Mouse (Mus musculus) ES-Bruce4 (cell line): ENCODE measurements around the gene Usp54. TPM values are rescaled to one million over a fixed set of nuclear protein-coding genes. Genes with fewer than 3 reads are reported as not detected.

ENCODE experiments used
- H3K27ac ChIP-seq: 2 replicates; pipeline ENCODE4 v1.5.1; 2012; ENCODE audit warnings: low read length, inconsistent platforms; ENCODE audit not compliant: insufficient read depth
- H3K27me3 ChIP-seq: 2 replicates; pipeline ENCODE4 v1.6.1; 2012; ENCODE audit warnings: mild to moderate bottlenecking, low read length, inconsistent platforms; ENCODE audit not compliant: control insufficient read depth, poor library complexity, insufficient read depth, severe bottlenecking
- H3K36me3 ChIP-seq: 2 replicates; pipeline ENCODE4 v1.6.1; 2012; ENCODE audit warnings: inconsistent platforms, mild to moderate bottlenecking, low read length, moderate library complexity; ENCODE audit not compliant: control insufficient read depth, poor library complexity, insufficient read depth, severe bottlenecking
- H3K4me1 ChIP-seq: one replicate; pipeline ENCODE4 v1.8.1; 2011; ENCODE audit warnings: low read length; ENCODE audit not compliant: control insufficient read depth, insufficient read depth
- H3K4me3 ChIP-seq: 2 replicates; pipeline ENCODE4 v1.5.1; 2011; ENCODE audit warnings: low read depth, mild to moderate bottlenecking, low read length
- H3K9ac ChIP-seq: 2 replicates; pipeline ENCODE4 v1.6.1; 2012; ENCODE audit warnings: low read depth, mild to moderate bottlenecking, inconsistent platforms; ENCODE audit not compliant: poor library complexity, severe bottlenecking
- H3K9me3 ChIP-seq: replicated peaks from 2 replicates; pipeline ENCODE4 v1.6.1; 2012; ENCODE audit warnings: mild to moderate bottlenecking, low read length, inconsistent platforms; ENCODE audit not compliant: control insufficient read depth, poor library complexity, insufficient read depth, severe bottlenecking
- CTCF ChIP-seq: IDR thresholded peaks from one replicate; pipeline ENCODE4 v1.8.1; 2011; ENCODE audit warnings: low read depth, low read length
- EP300 ChIP-seq: IDR thresholded peaks from 2 replicates; pipeline ENCODE4 v1.6.1; 2011; ENCODE audit warnings: low read depth, low read length; ENCODE audit not compliant: insufficient read depth
- POLR2A ChIP-seq: IDR thresholded peaks from one replicate; pipeline ENCODE4 v1.8.1; 2011; ENCODE audit warnings: low read length; ENCODE audit not compliant: insufficient read depth
- polyA plus RNA-seq: library from polyadenylated mRNA; stranded (reverse); fragments of >200 nt; gene quantifications from 2 replicates; pipeline ENCODE4 v1.2.4, GENCODE M21; 2011; ENCODE audit warnings: low read depth; ENCODE audit not compliant: missing spikeins, insufficient read depth, insufficient read length

Gene Usp54
- polyA plus RNA-seq, 1 experiment: 22.3 TPM

GRCm38 (mm10) chr14:20529643-20530042, 111.2 kb downstream of the Usp54 start:
- Histone ChIP-seq H3K36me3 (no peaks in the 10 kb centered on the region), H3K27me3 (no peaks in the 10 kb centered on the region), H3K9me3 (no peaks in the 10 kb centered on the region), H3K27ac (no peak overlapping the region), H3K4me3 (no peak overlapping the region), H3K4me1 (no peaks in the 10 kb centered on the region), H3K9ac (no peak overlapping the region)
- TF ChIP-seq CTCF (no peak), EP300 (no peak), POLR2A (no peak)

GRCm38 (mm10) chr14:20520179-20520578, 120.7 kb downstream of the Usp54 start:
- Histone ChIP-seq H3K4me1 (no peaks in the 10 kb centered on the region), H3K4me3 (no peak overlapping the region), H3K9ac (no peak overlapping the region), H3K27ac (no peak overlapping the region), H3K36me3 (no peaks in the 10 kb centered on the region; the same call in 1 of the 2 replicates), H3K27me3 (no peaks in the 10 kb centered on the region), H3K9me3 (no peaks in the 10 kb centered on the region)
- TF ChIP-seq CTCF: no peak

GRCm38 (mm10) chr14:20508424-20508823, 132.4 kb downstream of the Usp54 start:
- Histone ChIP-seq H3K27ac (no peak overlapping the region), H3K9ac (no peak overlapping the region), H3K4me3 (no peak overlapping the region), H3K4me1 (no peaks in the 10 kb centered on the region), H3K36me3 (0 out of 2 replicates have a peak, but pooled peaks cover 4% of the 10 kb centered on the region), H3K9me3 (no peaks in the 10 kb centered on the region), H3K27me3 (no peaks in the 10 kb centered on the region)
- no peak for TF ChIP-seq POLR2A
- TF ChIP-seq EP300: no peak

DNA sequence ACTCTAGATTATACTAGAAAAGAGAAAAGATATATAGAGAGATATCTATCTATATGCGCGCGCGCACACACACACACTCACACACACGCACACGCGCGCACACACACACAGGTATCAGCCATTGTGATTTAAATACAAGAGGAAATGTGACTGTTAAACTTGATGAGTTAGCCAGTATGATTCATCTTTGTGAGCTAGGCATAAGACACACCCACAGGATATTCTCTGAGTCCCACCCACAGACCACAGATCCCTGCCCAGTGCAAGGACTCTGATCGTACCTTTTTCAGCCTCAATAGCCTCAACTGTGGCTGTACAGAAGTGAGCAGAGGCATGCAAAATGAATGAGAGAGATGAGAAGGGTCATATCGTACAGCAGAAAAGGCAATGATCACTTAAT, 137.9 kb downstream of the Usp54 start:
- Histone ChIP-seq H3K27ac (no peak overlapping the region), H3K4me1 (no peaks in the 10 kb centered on the region), H3K4me3 (no peak overlapping the region), H3K9me3 (no peaks in the 10 kb centered on the region), H3K9ac (no peak overlapping the region), H3K36me3 (peaks cover 8% of the 10 kb centered on the region), H3K27me3 (no peaks in the 10 kb centered on the region)
- no peak for TF ChIP-seq EP300
- TF ChIP-seq CTCF: no peak
- no peak for TF ChIP-seq POLR2A

DNA sequence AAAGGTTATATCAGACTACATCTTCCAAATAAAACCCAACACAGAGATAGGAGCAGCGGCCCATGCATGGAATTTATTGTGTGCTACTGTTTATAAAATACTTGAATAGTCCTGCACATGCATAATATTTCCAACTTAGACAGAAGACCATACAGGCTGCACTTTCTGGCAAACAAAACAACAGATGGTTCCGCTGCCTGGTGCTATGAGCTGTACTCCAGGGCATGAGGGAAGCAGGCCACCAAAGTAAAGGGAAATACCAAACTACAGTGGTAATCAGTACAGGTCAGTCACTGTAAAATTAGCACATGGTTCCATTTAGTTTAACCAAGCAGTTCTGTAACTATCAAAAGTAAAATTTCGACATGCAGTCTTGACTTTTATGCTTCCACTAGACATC, 140.9 kb downstream of the Usp54 start:
- TF ChIP-seq CTCF (no peak), POLR2A (no peak), EP300 (no peak)
- no peak overlapping the region for H3K4me3 ChIP-seq
- H3K9ac ChIP-seq: no peak overlapping the region
- no peaks in the 10 kb centered on the region for H3K4me1 ChIP-seq
- H3K27ac ChIP-seq: no peak overlapping the region
- no peaks in the 10 kb centered on the region for H3K27me3 ChIP-seq
- no peaks in the 10 kb centered on the region for H3K9me3 ChIP-seq
- peaks cover 11% of the 10 kb centered on the region for H3K36me3 ChIP-seq

Other genes starting within 250 kb of the Usp54 start
- 55.7 and 69.6 TPM in 2 replicates for gene Mrps16, start 247.4 kb downstream of the Usp54 start, polyA plus RNA-seq
- 0.50 and 2.1 TPM in 2 replicates for gene Cfap70, start 188.8 kb downstream of the Usp54 start, polyA plus RNA-seq
- 117 and 121 TPM in 2 replicates for gene Anxa7, start 160.9 kb downstream of the Usp54 start, polyA plus RNA-seq
- 3.2 and 3.8 TPM in 2 replicates for gene Mss51, start 144.2 kb downstream of the Usp54 start, polyA plus RNA-seq
- gene Ppp3cb, start 94.5 kb downstream of the Usp54 start, polyA plus RNA-seq: 105 and 118 TPM in 2 replicates
- gene Myoz1, start 15.5 kb upstream of the Usp54 start, polyA plus RNA-seq: not detected in 2 replicates
- 6.1 and 7.0 TPM in 2 replicates for gene Synpo2l, start 27.3 kb upstream of the Usp54 start, polyA plus RNA-seq
- gene Sec24c, start 33.2 kb upstream of the Usp54 start, polyA plus RNA-seq: 133 and 140 TPM in 2 replicates
- 8.0 and 8.9 TPM in 2 replicates for gene Fut11, start 53.9 kb upstream of the Usp54 start, polyA plus RNA-seq
- gene Chchd1, start 61.9 kb upstream of the Usp54 start, polyA plus RNA-seq: 131 and 151 TPM in 2 replicates
- gene Zswim8, start 66.5 kb upstream of the Usp54 start, polyA plus RNA-seq: 37.0 and 37.1 TPM in 2 replicates
- gene Ndst2, start 93.5 kb upstream of the Usp54 start, polyA plus RNA-seq: 11.0 and 11.1 TPM in 2 replicates
- 30.1 and 33.9 TPM in 2 replicates for gene Camk2g, start 153.0 kb upstream of the Usp54 start, polyA plus RNA-seq
- 4.9 and 5.5 TPM in 2 replicates for gene Plau, start 195.6 kb upstream of the Usp54 start, polyA plus RNA-seq